Mouse (Mus musculus) testis, adult 10 weeks (tissue): Measurements from ENCODE around the gene Mapk14. TPM values are rescaled to one million over a fixed set of nuclear protein-coding genes. Genes with fewer than 3 reads are reported as not detected.

ENCODE experiments used
- polyA plus RNA-seq: library from polyadenylated mRNA; stranded (reverse); fragments of 350-450 nt; fragmentation: Illumina TruSeq; extraction: RNeasy Lipid Tissue Mini Kit (QIAGEN cat#74804); gene quantifications from one replicate; pipeline ENCODE4 v1.2.3, GENCODE M21; 2014; ENCODE audit warnings: low read depth, low replicate concordance

Gene Mapk14
- polyA plus RNA-seq, result 10.1 TPM

DNA sequence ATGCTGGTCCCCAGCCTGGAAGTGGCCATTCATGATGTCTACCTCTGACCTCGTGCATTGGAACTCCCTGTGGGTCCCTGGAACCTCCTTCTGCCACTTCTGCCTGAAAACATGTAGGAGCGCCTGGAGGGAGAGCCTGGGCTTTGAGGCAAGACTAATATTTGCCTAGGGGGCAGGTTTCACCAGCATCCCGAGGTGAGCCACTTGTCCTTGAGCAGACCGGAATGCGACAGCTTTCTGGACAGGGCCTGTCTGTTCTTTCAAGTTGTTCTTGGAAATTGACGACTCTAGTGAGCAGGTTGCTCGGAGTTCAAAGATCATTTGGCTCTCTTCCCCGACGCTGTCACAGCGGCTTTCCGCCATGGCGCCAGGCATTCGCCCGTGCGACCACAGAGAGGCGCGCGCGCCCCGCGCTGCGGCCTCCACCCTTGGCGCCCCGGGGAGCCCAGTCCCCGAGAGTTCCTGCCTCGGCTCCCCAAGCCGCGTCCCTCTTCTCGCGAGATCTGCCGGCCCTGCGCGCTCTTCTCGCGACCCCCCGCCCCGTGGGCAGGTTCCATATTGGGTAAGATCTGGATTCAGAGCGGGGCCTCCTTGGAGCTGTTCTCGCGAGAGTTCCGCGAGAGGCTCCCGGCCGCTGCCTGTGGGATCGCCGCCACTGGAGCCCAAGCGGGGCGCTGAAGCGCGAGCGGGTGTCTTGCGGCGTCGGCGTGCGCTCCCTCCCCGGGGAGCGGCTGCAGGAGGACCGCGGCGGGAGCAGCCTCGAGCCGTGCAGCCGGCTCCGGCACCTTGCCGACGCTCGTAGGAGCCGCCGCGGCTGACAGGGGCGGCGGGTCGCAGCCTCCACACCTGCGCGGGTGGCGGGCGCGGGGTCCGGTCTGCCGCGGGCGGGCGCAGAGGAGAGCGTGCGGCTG lies at the start of gene Mapk14:
Gene Mapk14 (plus strand): TSS at position 554 of the 911 bp plus-strand sequence.

GRCm38 (mm10) chr17:28689586-28690283 lies 1.4 kb upstream of the Mapk14 start, which contains the start of gene Slc26a8:
Gene Slc26a8, minus strand, starts transcription at chr17:28690233.

GRCm38 (mm10) chr17:28725783-28726182 lies 34.7 kb downstream of the Mapk14 start, which contains the start of gene AC170998.1:
Gene AC170998.1, plus strand, starts transcription at chr17:28726083.

GRCm38 (mm10) chr17:28769121-28769874 lies 78.2 kb downstream of the Mapk14 start, which contains the start of gene Mapk13:
Gene Mapk13, plus strand, starts transcription at chr17:28769297.

Other genes with a start within 250 kb of the Mapk14 start
- gene Fkbp5, start 173.8 kb upstream of the Mapk14 start, polyA plus RNA-seq, result 38.6 TPM
- 79.2 TPM for gene Armc12, start 160.5 kb upstream of the Mapk14 start, polyA plus RNA-seq
- gene Clpsl2, start 141.9 kb upstream of the Mapk14 start, polyA plus RNA-seq, result not detected
- gene Clps, start 130.6 kb upstream of the Mapk14 start, polyA plus RNA-seq, result not detected
- gene Lhfpl5, start 115.7 kb upstream of the Mapk14 start, polyA plus RNA-seq, result not detected
- 1,031 TPM for gene Srpk1, start 68.6 kb upstream of the Mapk14 start, polyA plus RNA-seq
- 109 TPM for gene Slc26a8, start 1.1 kb upstream of the Mapk14 start, polyA plus RNA-seq
- 0.56 TPM for gene AC170998.1, start 34.8 kb downstream of the Mapk14 start, polyA plus RNA-seq
- 0.28 TPM for gene Mapk13, start 78.0 kb downstream of the Mapk14 start, polyA plus RNA-seq
- gene Brpf3, start 109.8 kb downstream of the Mapk14 start, polyA plus RNA-seq, result 37.9 TPM
- 0.15 TPM for gene Pnpla1, start 167.1 kb downstream of the Mapk14 start, polyA plus RNA-seq
- gene 4930539E08Rik, start 224.0 kb downstream of the Mapk14 start, polyA plus RNA-seq, result 3.5 TPM